Mouse (Mus musculus): ENCODE results near the gene Wdr5b.
A peak's percentile ranks its signal among the peaks of the same experiment; 100 is the strongest.
"Not testable (repeated sequence)": the region's sequence is repeated elsewhere in the genome, so short reads cannot be mapped to it uniquely, and the experiment has no call there.

Gene Wdr5b

DNA sequence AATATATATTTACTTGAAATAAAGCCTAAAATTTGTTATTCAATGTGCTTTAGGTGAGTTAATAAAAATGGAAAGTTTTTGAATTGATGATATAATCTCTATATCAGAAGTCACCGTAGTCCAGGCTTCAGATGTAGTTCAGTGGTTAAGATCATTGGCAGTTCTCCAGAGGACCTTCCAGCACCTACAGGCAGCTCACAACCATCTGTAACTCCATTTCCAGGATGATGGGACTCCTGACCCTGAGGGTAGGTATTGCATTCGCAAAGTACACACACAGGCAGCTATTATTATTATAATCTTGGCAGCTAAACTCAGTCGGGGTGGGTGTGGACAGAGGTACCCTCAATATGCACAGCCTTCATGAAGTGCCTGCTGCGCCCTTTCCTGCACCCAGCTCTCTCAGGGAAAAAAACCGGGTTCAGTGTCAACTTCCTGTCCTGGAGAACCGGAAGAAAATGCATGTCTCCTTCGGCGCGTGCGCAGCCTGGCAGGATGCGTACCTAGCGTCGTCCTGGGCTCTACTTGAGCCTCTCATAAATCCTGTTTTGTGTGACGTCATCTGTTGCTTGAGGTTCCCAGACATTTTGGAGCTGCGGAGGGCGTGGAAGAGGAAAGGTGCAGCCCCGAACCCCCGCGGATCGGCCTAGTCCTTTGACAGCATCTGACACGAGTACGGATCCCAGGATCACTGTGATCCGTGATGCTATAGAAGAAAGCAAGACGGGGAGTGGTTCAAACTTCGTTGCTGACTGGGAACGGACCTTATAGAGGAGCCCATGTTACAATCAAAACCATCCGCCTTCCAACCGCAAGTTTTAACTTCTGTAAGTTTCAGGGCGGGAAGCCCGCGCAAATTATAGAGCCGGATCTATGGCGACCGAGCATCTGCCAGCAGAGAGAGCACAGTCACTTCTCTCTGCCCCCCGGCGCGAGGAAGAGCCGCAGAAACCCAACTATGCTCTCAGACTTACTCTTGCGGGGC lies at the start of gene Wdr5b:
Gene Wdr5b (plus strand): TSS at position 551 of the 985 bp plus-strand sequence.
- peak; percentile 96 for DNase-seq (ENCODE audit: low read depth)

DNA sequence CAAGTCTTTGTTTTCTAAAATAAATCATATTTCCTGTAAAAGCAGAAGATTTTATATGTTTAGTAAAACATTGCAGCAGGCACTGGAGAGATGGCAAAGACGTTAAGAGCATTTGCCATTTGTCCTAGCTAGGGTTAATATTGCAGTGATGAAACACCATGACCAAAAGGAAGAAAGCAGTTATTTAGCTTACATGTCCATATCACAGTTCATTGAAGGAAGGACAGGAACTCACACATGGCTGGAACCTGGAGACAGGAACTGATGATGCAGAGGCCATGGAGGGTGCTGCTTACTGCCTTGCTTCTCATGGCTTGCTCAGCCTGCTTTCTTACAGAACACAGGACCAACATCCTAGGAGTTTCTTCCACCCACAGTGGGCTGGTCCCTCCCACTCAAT lies 48.6 kb upstream of the Wdr5b start:
- no peak for DNase-seq (ENCODE audit: low read depth)

DNA sequence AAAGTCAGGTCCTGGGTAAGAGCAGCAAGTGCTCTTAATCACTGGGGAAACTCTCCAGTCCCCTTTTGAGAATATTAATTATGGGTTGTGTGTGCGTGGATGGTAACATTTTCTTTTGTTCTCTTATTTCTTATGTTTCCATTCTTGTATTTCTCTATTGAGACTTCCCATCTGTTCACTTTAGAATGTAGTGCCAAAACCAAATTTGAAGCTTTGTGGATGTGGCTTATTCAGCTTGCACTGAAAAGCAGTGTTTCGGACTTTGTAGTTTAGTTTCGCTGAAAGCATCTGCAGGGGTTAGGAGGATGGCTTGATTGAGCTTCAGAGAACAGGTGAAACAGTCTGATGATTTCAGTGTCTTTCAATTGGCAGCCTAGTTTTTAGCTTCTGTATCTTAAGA lies 47.7 kb upstream of the Wdr5b start:
- no peak for DNase-seq (ENCODE audit: low read depth)

DNA sequence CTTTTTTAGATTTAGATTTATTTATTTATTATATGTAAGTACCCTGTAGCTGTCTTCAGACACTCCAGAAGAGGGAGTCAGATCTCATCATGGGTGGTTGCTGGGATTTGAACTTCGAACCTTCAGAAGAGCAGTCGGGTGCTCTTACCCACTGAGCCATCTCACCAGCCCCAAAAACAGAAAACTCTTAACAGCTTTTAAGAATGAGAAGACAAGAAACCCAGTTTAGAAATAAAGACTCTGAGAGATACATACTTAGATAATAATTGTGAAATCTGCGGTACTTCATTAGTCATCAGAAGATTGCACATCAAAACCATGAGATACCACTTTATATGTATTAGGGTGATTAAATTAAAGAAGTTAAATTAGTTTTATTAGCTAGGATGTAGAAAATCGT lies 42.1 kb upstream of the Wdr5b start:
- not testable (repeated sequence) for DNase-seq (ENCODE audit: low read depth)

DNA sequence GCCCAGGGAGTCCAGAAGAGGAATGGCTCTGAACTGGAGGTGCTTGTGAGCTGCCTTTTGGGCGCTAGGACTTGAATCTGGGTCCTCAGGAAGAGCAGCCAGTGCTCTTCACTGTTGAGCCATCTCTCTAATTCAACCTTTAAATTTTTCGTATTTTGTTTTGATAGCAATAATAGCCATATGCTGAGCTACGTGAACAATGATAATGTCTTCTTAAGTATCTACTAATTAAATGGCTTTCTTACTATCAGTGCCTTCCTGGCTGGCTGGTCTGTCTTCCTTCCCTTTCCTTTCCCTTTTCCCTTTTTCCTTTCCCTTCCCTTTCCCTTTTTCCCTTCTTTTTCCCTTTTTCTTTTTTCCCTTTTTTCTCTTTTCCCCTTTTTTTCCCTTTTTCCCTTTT lies 32.6 kb upstream of the Wdr5b start:
- DNase-seq (ENCODE audit: low read depth): no peak

DNA sequence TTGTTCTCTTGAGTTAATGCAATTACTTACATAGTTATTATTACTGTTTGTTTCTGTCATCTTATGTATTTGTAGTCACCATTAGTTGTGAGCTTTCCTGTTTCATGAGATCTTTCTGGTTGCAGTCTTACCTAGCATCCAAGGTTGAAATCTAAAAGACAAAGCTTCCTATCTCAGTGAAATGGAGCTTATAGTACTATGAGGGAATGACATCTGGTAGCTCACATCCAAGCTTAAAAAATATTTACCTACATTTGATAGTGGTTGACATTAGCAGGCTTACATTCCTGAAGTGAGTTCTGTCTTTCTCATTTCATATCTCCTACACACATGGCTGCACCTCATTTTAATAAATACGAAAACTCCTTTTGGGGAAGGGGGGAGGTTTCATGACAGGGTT lies 24.7 kb upstream of the Wdr5b start:
- DNase-seq (ENCODE audit: low read depth): no peak

DNA sequence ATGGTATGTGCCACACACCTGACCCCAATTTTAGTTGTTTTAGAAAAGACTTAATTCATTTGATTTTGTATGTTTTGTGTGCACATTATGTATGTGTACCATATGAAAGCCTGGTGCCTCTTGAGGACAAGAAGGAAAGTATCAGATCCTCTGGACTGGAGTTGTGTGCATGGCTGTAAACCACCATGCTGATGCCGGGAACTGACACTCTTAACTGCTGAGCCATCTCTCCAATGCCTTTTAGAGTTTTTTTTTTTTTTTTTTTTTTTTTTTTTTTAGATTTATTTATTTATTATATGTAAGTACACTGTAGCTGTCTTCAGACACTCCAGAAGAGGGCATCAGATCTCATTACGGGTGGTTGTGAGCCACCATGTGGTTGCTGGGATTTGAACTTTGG lies 12.9 kb upstream of the Wdr5b start:
- DNase-seq (ENCODE audit: low read depth): not testable (repeated sequence)

DNA sequence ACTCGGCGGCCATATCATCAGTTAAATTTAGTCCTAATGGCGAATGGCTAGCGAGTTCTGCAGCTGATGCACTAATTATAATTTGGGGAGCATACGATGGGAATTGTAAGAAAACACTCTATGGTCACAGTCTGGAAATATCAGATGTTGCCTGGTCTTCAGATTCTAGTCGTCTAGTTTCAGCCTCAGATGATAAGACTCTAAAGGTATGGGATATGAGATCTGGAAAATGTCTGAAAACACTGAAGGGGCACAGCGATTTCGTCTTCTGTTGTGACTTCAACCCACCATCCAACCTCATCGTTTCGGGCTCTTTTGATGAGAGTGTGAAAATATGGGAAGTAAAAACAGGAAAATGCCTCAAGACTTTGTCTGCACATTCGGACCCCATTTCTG lies 633 bp downstream of the Wdr5b start:
- no peak for DNase-seq (ENCODE audit: low read depth)

DNA sequence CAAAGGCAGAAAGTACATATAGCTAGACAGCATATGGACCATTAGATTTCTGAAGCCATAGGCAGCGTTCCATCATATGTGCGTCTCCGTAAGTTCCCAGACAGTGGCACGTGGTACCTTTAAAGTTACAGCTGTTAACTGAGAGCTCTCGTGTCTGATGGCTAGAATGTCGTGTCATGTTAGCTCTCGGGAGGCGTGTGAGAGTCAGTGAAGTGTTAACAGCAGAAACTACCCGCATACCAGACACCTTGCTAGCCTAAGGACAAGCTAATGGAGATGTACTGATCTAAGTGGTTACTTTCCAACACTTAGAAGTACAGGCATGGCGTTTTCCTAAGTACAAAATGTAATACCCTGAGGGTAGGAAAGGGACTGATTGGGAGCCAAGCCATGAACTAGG lies 2.1 kb downstream of the Wdr5b start:
- no peak for DNase-seq (ENCODE audit: low read depth)

DNA sequence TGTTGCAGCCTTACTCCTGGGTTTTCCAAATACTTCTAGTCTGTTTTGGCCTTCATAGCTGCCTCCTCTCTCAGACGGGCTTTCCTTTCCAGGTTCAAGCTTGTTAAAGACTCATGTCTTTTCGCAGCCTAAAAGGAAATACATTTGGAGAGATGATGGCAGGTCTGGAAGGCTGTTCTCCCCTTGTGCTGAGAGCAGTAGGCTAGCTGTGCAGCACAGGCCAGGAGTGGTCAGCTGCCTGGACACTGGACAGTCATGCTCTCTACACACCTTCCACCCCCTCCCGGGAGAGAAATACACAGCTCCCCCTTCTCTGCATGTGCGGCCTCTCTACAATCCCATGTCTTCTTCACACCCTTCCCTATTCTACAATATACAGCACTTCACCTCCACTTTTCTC lies 3.0 kb downstream of the Wdr5b start:
- no peak for DNase-seq (ENCODE audit: low read depth)

DNA sequence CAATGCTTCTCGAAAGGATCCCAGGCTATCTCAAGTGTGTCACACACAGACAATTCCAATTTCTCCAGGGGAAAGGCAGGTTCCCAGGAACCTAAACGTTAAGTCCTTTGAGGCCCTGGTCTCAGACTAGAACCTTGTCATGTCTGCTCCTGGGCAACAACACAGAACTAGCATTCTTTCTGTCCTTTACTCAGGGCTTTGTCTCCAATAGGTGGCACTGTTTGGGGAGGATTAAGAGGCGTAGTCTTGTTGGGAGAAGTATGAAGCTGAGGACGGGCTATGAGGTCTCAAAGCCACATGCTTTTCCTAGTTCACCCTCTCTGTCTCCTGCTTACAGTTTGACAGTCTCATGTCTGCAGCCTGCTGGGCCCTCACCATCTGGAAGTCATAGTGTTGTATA lies 6.5 kb downstream of the Wdr5b start:
- DNase-seq (ENCODE audit: low read depth): no peak

DNA sequence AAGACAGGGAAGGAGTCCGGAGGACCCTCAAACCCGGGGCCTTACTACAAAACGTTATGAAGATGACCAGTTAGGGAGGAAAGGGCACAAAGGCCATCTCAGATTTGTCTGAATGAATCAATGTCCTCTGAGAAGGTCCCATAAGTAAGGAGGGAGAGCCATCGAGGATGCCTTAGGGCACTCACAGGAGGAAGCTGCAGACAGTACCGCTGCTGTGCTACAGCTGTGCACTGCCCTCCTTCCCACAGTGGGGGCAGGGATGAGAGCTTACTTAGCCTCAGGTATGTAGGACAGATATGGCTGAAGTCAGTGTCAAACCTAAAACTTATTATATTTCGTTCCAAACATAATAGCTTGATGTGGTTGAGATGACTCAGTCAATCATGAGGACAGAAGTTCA lies 10.5 kb downstream of the Wdr5b start:
- no peak for DNase-seq (ENCODE audit: low read depth)

DNA sequence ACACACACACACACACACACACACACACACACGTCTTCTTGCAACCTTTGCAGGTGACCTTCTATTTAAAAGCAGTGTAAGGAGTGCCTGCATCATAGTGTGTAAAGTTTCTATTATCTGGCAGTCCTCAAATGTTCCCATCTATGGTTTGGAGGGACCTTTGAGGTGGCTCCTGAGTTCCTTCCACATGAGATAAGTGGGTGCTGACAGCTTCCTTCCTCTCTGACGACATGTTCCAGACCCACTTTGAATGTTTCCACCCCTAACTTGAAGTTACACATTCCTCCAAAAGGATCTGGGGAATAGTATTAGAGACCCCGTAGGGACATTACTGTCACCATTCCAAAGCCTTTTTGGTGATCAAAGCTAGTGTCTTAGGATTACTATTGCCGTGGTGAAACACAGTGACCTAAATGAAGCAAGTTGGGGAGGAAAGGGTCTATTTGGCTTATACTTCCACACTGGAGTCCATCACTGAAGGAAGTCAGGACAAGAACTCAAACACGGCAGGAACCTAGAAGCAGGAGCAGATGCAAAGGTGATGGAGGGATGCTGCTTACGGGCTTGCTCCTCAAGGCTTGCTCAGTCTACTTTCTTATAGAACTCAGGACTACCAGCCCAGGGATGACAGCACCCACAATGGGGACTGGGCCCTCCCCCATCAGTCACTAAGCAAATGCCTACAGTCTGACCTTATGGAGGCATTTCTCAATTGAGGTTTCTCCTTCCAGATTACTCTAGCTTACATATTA lies 12.7 kb downstream of the Wdr5b start:
- no peak for DNase-seq (ENCODE audit: low read depth)

DNA sequence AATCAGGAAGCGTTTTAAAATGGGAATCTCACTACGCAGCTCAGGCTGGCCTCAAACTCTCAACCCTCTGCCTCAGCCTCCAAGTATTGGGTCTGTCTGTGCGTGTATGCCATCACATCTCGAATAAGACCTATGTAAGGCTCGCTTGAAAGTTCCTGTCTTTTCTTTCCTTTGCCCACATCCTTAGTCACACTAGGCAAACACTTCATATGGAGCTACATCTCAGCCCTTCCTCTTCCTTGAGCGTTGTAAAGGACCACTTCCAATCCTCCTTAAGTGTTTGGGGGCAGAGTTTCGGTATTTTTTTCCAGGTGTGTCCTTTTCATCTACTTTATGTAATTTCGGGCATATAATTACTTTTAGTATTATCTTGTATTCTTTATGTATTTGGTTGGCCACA lies 13.9 kb downstream of the Wdr5b start:
- DNase-seq (ENCODE audit: low read depth): no peak

DNA sequence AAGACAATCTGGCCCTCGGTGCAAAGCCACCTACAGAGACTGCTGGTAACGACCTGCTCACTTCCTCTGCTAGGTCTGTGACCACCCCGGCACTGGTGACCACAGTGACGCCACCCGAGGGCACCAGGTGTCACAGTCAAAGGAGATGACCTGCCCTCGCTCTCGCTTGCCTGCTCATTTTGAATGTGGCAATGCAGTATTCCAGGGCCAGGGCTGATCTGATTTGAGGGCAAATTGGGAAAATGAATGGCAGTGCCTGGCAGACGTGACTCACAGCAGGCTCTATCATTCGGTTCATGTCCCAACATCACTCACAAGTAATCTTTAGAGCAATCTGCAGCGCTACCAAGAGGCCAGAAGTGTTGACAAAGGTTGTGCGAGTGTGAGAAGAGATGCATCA lies 15.4 kb downstream of the Wdr5b start:
- no peak for DNase-seq (ENCODE audit: low read depth)

DNA sequence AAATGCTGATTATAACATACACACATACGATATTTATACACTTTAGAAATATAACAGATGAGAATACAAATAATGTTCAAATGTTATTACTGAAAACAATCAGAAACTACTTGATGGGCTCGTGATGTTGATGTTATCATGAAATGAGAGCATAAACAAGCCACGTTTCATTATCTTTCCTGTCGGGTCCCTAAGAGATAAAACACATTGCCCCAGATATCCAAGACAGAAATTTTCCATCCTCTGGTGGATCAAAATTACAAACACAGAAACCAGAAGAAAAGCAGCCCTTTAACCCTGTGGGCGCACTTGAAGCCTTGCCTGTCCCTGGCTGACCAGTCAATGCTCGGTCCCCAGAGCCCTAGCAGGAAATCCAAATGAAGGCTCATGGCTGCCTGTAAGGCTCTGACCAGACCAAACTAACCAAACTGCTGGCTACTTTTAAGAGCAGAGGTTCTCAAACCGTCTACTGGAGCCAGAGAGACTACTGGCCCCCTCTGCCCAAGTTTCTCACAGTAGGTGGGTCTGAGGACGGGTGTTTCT lies 17.0 kb downstream of the Wdr5b start:
- no peak for DNase-seq (ENCODE audit: low read depth)

DNA sequence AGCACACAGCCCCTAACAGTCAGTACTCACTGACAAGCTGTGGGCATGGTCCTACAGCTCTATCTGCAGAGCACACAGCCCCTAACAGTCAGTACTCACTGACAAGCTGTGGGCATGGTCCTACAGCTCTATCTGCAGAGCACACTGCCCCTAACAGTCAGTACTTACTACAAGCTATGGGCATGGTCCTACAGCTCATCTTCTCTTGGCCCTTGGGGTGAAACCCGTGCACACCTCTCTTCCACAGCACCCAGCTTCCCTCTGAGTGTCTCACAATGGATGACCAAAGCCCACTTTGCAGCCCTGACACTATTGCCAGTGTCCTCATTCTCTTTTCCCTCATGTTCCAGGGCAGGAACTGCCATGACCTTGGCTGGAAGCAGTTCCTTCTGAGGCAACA lies 21.5 kb downstream of the Wdr5b start:
- DNase-seq (ENCODE audit: low read depth): not testable (repeated sequence)

DNA sequence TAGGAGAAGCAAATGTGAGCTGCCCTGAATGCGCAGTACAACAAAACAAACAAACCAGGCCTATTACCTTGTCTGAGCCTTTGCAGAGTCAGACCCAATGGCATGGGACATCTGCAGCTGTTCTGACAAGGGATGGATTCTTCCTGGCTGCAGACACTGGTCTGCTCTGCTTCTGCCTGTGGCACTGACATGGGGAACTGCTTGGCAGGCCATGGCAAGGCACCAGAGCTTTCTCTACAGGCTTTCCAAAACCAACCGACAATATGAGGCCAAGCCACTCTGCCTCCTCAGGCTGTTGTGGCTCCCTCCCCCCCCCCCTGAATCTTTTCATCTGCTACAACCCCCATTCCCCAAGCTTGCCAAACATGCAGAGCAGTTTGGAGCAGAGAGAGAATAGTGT lies 22.3 kb downstream of the Wdr5b start:
- no peak for DNase-seq (ENCODE audit: low read depth)

DNA sequence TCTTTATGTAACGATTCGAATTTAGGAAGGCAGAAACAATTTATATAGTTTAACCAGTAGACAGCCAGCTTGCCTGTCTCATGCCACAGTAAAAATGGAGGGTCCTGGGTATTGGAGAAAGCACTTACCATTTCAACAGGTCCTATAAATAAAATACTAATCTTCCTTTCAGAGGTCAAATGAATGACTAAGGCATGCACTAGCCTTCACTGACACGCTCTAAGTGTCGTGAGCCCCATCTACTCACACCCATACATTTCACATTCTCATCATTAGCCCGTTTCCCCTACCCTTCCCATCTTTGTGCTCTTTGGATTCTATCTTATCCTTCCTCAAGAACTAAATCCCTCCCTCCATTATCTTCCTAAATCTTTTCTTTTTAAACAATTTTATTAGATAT lies 23.9 kb downstream of the Wdr5b start:
- DNase-seq (ENCODE audit: low read depth): no peak

DNA sequence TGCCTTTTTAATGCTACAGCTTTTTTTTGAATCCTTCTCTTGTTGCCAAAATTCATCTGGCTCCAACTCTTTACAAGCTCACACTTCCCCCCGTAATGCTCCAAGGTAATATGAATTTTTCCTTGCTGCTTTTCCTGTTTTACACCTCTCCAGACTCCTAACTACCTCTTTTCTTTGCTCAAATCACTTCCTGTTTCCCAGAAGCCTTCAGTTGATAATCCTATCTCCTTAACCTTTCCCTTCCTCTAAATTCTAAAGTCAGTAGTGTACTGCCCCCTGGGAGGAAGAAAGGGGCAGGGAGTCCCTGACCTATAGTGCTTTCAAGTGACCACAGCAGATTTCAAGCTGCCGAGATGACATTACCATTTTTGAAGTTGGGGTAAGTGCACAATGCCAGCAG lies 26.7 kb downstream of the Wdr5b start:
- DNase-seq (ENCODE audit: low read depth): no peak

DNA sequence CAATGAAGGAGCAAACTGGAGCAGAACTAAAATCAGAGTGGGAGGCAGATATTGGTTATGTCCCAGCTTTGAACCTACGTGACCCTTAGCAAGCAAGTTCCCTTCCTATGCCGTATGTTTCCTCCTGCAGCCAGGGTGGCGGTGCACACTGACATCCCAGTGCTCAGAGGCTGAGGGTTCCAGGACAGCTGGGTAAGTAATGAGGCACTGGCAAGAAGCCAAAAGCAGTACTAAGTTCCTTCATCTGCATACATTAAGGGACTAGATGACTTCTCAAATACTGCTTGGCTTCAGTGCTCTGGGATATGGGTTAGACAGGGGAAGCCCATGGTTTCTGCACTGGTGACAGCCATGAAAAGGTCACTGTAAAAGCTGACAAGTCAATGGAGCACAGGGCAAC lies 27.4 kb downstream of the Wdr5b start:
- DNase-seq (ENCODE audit: low read depth): no peak

DNA sequence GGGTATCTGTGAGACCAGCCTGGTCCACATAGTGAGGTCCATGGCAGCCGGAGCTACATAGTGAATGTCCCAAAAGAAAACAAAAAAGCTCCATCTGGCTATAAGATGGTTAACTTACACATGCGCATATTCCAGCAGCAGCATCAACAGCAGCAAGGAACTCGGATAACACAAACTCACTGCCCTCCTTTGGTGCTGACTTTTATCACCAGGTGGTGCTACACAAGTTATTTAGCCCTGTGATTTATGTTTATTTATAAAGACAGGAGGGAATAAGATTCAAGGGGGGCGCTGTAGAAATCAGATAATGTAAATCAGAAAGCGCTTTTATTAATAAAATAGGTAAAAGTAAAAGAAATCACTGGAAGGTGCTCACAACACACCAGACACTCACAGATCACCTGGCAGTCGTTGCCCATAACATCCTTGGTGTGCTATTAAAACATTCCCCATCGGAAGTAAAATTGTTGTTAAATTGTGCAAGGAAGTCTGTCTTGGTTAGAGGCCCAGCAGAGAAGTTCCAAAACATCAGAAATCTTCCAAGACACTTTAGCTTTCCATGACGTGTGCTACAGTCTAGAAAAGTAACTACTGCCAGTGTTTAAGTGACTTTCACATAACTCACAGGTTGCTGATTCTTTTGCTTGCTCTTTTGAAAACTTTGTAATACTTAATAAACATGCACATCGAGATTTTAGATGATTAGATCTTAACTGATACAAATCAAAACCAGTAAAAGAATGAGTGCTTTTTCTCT lies 29.0 kb downstream of the Wdr5b start:
- DNase-seq (ENCODE audit: low read depth): peak; percentile 20

All from naive thymus-derived CD4-positive, alpha-beta T cell, adult 2 months (primary cell).